Mouse (Mus musculus) liver, adult (tissue): Measurements from ENCODE around the gene Prkn.

ENCODE experiments used
- GATA4 ChIP-seq: IDR thresholded peaks from 2 replicates; pipeline ENCODE4 v1.6.1; 2014; ENCODE audit warnings: mild to moderate bottlenecking, low read length; ENCODE audit not compliant: insufficient replicate concordance

Gene Prkn

GRCm38 (mm10) chr17:12092901-12093564 is 1252.8 kb downstream of the Prkn start:
- no peak for TF ChIP-seq GATA4

- TF ChIP-seq GATA4, result no peak
These were observed 1253.8 kb downstream of the Prkn start for GRCm38 (mm10) chr17:12094016-12094415.

- no peak for TF ChIP-seq GATA4
These were observed 1254.8 kb downstream of the Prkn start for GRCm38 (mm10) chr17:12094827-12095590.

GRCm38 (mm10) chr17:12099415-12099814 is 1259.2 kb downstream of the Prkn start:
- TF ChIP-seq GATA4, result no peak

- no peak for TF ChIP-seq GATA4
These were observed 1262.1 kb downstream of the Prkn start for GRCm38 (mm10) chr17:12102326-12102725.

- TF ChIP-seq GATA4, result no peak
These were observed 1263.6 kb downstream of the Prkn start for GRCm38 (mm10) chr17:12103781-12104180.

- no peak for TF ChIP-seq GATA4
These were observed 1264.1 kb downstream of the Prkn start for GRCm38 (mm10) chr17:12104245-12104644.

- TF ChIP-seq GATA4, result no peak
These were observed 1264.5 kb downstream of the Prkn start for GRCm38 (mm10) chr17:12104690-12105089.

GRCm38 (mm10) chr17:12106255-12106654 is 1266.1 kb downstream of the Prkn start:
- TF ChIP-seq GATA4, result no peak
